Mouse (Mus musculus) stomach, postnatal 0 days (tissue): Measurements from ENCODE around the gene Thnsl2. TPM values are rescaled to one million over a fixed set of nuclear protein-coding genes. Genes with fewer than 3 reads are reported as not detected.

Experiments used
- ATAC-seq: fragments of 200-750 bp; cut with Nextera tagmentation; 2 replicates; pipeline ENCODE4 v1.8.0; 2017; ENCODE audit not compliant: low FRiP score, low TSS enrichment
- DNase-seq: peaks from one replicate; pipeline ENCODE4 v3.0.0-alpha.2; 2016; ENCODE audit warnings: low spot score
- H3K27ac ChIP-seq: fragments of 300-500 bp; sonication (generic); replicated peaks from 2 replicates; pipeline ENCODE4 v1.5.1; 2014; ENCODE audit warnings: mild to moderate bottlenecking, control low read depth
- H3K27me3 ChIP-seq: fragments of 300-500 bp; sonication (generic); 2 replicates; pipeline ENCODE4 v1.6.1; 2014; ENCODE audit warnings: low read length; ENCODE audit not compliant: control insufficient read depth, insufficient read depth
- H3K36me3 ChIP-seq: fragments of 300-500 bp; sonication (generic); 2 replicates; pipeline ENCODE4 v1.6.1; 2014; ENCODE audit warnings: low read length, mixed read lengths; ENCODE audit not compliant: control insufficient read depth, insufficient read depth
- H3K4me1 ChIP-seq: fragments of 300-500 bp; sonication (generic); replicated peaks from 2 replicates; pipeline ENCODE4 v1.6.1; 2014; ENCODE audit warnings: antibody characterized with exemption; ENCODE audit not compliant: control insufficient read depth, insufficient read depth
- H3K4me2 ChIP-seq: fragments of 300-500 bp; sonication (generic); replicated peaks from 2 replicates; pipeline ENCODE4 v1.6.1; 2014; ENCODE audit warnings: low read depth, mild to moderate bottlenecking, control low read depth, moderate library complexity
- H3K4me3 ChIP-seq: fragments of 300-500 bp; sonication (generic); 2 replicates; pipeline ENCODE4 v1.5.1; 2014; ENCODE audit warnings: low read depth, low read length, control low read depth
- H3K9ac ChIP-seq: fragments of 300-500 bp; sonication (generic); 2 replicates; pipeline ENCODE4 v1.6.1; 2014; ENCODE audit warnings: mild to moderate bottlenecking, low read length, control low read depth, mixed read lengths
- H3K9me3 ChIP-seq: fragments of 300-500 bp; sonication (generic); 2 replicates; pipeline ENCODE4 v1.6.1; 2016; ENCODE audit warnings: low read length; ENCODE audit not compliant: control insufficient read depth
- CTCF ChIP-seq: IDR thresholded peaks from 2 replicates; pipeline ENCODE4 v1.5.1; 2016; ENCODE audit warnings: antibody characterized with exemption, low read depth, mild to moderate bottlenecking, moderate library complexity
- EP300 ChIP-seq: optimal IDR thresholded peaks from 2 replicates; pipeline ENCODE3; 2016; ENCODE audit warnings: antibody characterized with exemption
- whole genome bisulfite sequencing: fragments of 180-500 bp; shearing (Covaris S2); extraction: QIAGEN DNeasy Blood & Tissue Kit; methylation state at CpG from one replicate; pipeline ENCODE4 v1.1.7; 2014; 5-methylcytosine and 5-hydroxymethylcytosine counted together
- polyA plus RNA-seq: library from polyadenylated mRNA; unstranded; fragments of >200 nt; fragmentation: Nextera tagmentation; extraction: Ambion mirVana; gene quantifications from 2 replicates; pipeline ENCODE4 v1.2.1, GENCODE M21; 2015

Gene Thnsl2
- polyA plus RNA-seq, 1 experiment from 2014 or later, result 10.0 TPM

DNA sequence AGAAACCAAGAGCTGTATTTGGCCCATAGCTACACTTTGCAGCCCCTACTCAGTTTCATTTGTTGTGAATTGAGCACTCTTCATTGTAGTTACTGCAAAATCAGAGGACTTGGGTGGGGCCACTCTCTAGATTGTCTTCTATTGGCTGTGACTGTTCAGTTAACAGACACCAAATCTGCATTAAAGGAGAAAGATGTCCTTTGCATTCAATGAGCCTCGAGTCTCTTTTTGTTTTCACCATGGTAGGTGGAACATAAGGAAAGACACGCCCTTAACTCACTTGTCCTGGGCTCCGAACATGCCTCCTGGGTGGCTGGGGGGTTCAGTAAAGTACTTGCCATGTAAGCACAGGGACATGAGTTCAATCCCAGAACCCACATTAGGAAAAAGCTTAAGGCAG is 48.1 kb downstream of the Thnsl2 start:
- no peaks in the 10 kb centered on the region for H3K4me1 ChIP-seq
- TF ChIP-seq EP300 (no peak), CTCF (no peak)
- H3K4me2 ChIP-seq, result no peak overlapping the region
- no peak for ATAC-seq
- H3K27ac ChIP-seq, result no peak overlapping the region
- H3K9ac ChIP-seq, result no peak overlapping the region
- H3K4me3 ChIP-seq, result no peak overlapping the region
- H3K36me3 ChIP-seq, result no peaks in the 10 kb centered on the region
- no peak for DNase-seq
- 77% methylated on average over 3 of the region's 3 CpGs for WGBS
- H3K9me3 ChIP-seq, result no peaks in the 10 kb centered on the region
- no peaks in the 10 kb centered on the region for H3K27me3 ChIP-seq

DNA sequence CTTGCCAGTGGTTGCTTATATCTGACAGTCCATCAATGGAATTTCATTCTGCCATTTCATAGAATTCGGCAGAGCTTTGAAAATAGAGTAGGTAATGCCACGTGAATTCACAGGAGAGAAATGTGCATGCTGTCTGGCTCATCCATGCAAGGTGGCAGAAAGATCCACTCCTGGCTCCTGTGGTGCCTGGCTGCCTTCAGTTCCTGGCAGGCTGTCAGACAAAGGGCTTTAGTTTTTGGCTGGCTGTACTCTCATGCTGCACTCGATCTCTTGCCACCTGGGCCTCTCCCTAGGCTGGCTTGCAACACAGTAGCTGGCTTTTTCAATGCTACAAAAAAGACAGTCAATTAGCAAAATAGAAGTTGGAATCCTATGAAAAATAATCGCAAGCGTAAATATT is 49.5 kb downstream of the Thnsl2 start:
- Histone ChIP-seq H3K9me3 (no peaks in the 10 kb centered on the region), H3K36me3 (no peaks in the 10 kb centered on the region), H3K4me2 (no peak overlapping the region), H3K27ac (no peak overlapping the region), H3K4me3 (no peak overlapping the region), H3K27me3 (no peaks in the 10 kb centered on the region), H3K9ac (no peak overlapping the region), H3K4me1 (no peaks in the 10 kb centered on the region)
- 67% methylated on average over 5 of the region's 5 CpGs for WGBS
- TF ChIP-seq CTCF, result no peak
- no peak for TF ChIP-seq EP300
- no peak for ATAC-seq
- no peak for DNase-seq

GRCm38 (mm10) chr6:71093686-71094085 is 50.6 kb downstream of the Thnsl2 start:
- TF ChIP-seq CTCF (no peak), EP300 (no peak)
- Histone ChIP-seq H3K27me3 (no peaks in the 10 kb centered on the region), H3K36me3 (no peaks in the 10 kb centered on the region), H3K4me2 (no peak overlapping the region), H3K9ac (no peak overlapping the region), H3K4me3 (no peak overlapping the region), H3K27ac (no peak overlapping the region), H3K9me3 (no peaks in the 10 kb centered on the region), H3K4me1 (no peaks in the 10 kb centered on the region)
- DNase-seq (no peak), ATAC-seq (no peak)
- WGBS, result 85% methylated on average over 6 of the region's 6 CpGs

- H3K36me3 ChIP-seq, result no peaks in the 10 kb centered on the region
- H3K9me3 ChIP-seq, result no peaks in the 10 kb centered on the region
- no peaks in the 10 kb centered on the region for H3K27me3 ChIP-seq
- H3K4me3 ChIP-seq, result no peak overlapping the region
- ATAC-seq (no peak), DNase-seq (no peak)
- 73% methylated on average over 5 of the region's 5 CpGs for WGBS
- H3K4me1 ChIP-seq, result no peaks in the 10 kb centered on the region
- H3K4me2 ChIP-seq, result no peak overlapping the region
- TF ChIP-seq EP300, result no peak
- TF ChIP-seq CTCF, result no peak
- H3K27ac ChIP-seq, result no peak overlapping the region
- no peak overlapping the region for H3K9ac ChIP-seq
Measured at GRCm38 (mm10) chr6:71090475-71090874, 53.8 kb downstream of the Thnsl2 start.

- Histone ChIP-seq H3K4me3 (no peak overlapping the region), H3K4me2 (no peak overlapping the region), H3K27ac (no peak overlapping the region), H3K4me1 (no peaks in the 10 kb centered on the region), H3K27me3 (no peaks in the 10 kb centered on the region), H3K36me3 (no peaks in the 10 kb centered on the region), H3K9ac (no peak overlapping the region), H3K9me3 (no peaks in the 10 kb centered on the region)
- 79% methylated on average over 4 of the region's 4 CpGs for WGBS
- DNase-seq (no peak), ATAC-seq (no peak)
- TF ChIP-seq CTCF (no peak), EP300 (no peak)
Measured at GRCm38 (mm10) chr6:71089735-71090134, 54.5 kb downstream of the Thnsl2 start.

DNA sequence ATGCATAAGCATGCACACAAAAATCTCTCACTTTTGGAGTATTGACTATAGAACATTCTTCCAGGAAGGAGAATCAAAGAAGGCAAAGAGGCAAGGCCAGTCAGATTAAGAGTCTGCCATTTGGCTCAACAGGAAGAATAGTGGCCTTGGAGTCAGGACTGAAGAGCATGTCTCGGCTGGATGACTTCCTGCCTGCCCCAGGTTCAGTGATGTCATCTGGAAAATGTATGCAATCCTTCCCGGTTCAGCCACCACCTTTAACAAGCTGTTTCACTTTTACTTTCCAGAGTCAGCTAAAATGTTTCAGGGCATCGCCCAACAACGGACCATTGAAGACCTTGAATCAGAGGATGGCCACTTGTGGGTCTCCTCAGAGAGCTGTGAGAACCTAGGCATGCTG is 55.2 kb downstream of the Thnsl2 start:
- 51% methylated on average over 4 of the region's 4 CpGs for WGBS

More for the DNA sequence above, 55.2 kb downstream of the Thnsl2 start:
- Histone ChIP-seq H3K36me3 (no peaks in the 10 kb centered on the region), H3K4me3 (no peak overlapping the region), H3K27me3 (no peaks in the 10 kb centered on the region), H3K9me3 (no peaks in the 10 kb centered on the region), H3K4me2 (no peak overlapping the region), H3K27ac (no peak overlapping the region), H3K4me1 (no peaks in the 10 kb centered on the region), H3K9ac (no peak overlapping the region)
- no peak for TF ChIP-seq CTCF
- no peak for TF ChIP-seq EP300
- DNase-seq (no peak), ATAC-seq (no peak)
